Mouse (Mus musculus): ENCODE measurements at regions not wholly inside any gene's neighbourhood (a gene's known extent, or its start where the extent isn't known, plus 50 kb on each side); places are given as distances from the start of the nearest gene placed in this dataset.

DNA sequence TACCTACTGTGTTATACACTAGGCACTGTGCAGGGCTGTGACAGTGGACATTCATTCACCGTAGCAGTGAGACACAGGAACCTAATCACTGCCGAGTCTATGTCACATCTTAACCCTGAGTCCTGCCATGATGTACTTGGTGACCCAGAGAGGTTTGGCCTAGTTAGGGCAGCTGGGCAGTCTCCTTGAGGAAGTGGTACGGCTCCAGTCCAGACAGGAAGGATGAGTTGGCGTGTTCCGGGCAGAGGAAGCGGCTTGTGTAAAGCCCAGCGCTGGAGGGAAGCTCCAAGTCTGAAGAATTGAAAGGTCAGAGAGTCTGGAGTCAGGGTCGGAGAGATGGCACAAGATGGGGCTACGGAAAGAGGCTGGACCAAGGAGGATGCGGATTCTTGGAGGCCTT lies 99.4 kb upstream of the Smim15 start:
- DNase-seq = peak in 1 of 2 experiments; percentile 42

- DNase-seq = no peak
Measured at GRCm38 (mm10) chr13:107942979-107943378, 101.3 kb upstream of the Smim15 start.

GRCm38 (mm10) chr13:107942297-107942962 lies 101.8 kb upstream of the Smim15 start:
- no peak for DNase-seq

DNA sequence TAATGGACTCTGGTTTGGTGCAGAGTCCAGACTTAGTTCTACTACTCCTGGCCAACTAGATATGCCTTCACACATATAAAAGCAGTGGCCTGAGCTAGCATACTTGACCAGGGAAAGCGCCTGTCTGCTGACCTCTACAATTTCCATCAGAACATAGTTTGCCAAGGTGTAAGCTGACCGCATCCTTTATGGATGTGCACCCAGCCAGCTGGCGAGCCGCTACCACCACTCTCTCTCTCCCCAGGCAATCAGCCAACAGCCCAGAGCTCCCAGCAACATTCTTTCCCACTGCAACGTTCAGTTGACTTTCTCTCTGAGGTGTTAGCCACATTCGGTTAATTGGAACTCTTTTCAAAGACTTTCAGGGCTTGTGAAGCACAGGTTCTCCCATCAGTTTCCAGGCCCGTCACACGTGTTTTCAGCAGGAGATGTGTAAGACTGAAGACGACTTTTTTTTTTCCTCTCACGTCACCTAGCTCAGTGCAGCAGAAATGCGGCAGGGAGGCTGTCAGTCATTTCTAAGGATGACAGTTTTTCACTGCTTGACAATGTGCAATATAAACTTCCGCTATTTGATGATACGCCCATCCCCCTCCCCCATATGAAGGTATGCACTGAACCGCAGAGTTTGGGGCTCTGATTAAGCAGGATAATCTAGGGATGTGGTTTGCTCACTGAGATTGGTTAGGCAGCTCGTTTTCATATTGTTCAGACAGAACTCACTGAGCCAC lies 104.2 kb upstream of the Smim15 start:
- DNase-seq = peak in 1 of 2 experiments; percentile 50

GRCm38 (mm10) chr13:107935611-107936010 lies 108.6 kb upstream of the Smim15 start:
- DNase-seq = peak; percentile 37 to 38

GRCm38 (mm10) chr13:107934691-107935090 lies 109.6 kb upstream of the Smim15 start:
- no peak for DNase-seq

GRCm38 (mm10) chr13:107933598-107934571 lies 110.4 kb upstream of the Smim15 start:
- no peak for DNase-seq

DNA sequence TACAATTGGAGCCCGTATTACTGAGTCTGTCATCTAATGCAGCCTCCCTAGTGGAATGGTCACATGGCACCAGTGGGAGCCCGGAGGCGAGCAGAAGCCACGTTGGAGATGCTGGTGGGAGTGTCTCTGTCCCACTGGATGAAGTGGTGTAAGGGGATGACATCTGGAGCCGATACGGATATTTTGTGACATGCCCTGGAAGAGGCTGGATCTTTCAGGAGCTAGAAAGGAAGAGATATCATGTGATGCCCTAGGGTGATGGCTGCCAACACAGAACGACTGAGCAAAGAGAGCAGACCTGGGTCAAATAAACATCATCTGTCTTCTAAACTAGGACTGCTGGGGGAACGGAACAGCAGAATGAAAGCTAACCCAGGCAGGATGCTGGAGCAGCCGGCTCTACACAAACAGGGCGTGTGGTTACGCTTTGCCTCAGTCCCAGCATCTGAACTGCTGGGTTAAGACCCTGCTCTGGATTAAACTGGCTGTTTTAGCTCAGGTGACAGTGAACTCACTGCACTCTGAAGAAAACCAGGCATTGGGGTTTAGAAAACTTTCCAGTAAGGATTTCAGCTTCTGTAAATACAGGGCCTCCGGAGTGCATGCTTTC lies 111.7 kb upstream of the Smim15 start:
- peak in 1 of 2 experiments; percentile 45 for DNase-seq

- DNase-seq = no peak
Measured at GRCm38 (mm10) chr13:107931216-107931615, 113.0 kb upstream of the Smim15 start.

- peak in 1 of 2 experiments; percentile 31 for DNase-seq
Measured at GRCm38 (mm10) chr13:107927499-107928215, 116.6 kb upstream of the Smim15 start.

DNA sequence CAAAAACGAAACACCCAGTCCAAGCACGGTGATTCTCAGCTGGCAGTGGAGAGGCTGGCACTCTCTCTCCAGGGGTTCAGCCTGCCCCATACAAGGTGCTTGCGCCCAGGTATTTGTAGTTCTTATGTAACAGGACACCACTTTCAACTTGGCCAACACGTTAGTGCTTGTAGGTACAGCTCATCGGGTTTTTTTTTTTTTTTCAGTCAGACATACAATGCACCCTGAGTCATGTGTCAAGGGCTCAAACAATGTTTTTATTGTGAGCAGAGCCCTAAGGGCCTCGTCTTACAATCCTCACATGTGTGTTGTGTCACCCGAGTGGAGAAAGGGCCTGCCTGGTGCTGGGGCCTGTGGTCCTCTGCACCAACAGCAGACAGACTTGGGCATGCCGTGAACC lies 118.8 kb upstream of the Smim15 start:
- DNase-seq = no peak

GRCm38 (mm10) chr13:107923129-107924114 lies 120.8 kb upstream of the Smim15 start:
- no peak for DNase-seq

GRCm38 (mm10) chr13:107919403-107919802 lies 124.8 kb upstream of the Smim15 start:
- no peak for DNase-seq

GRCm38 (mm10) chr13:107918478-107918877 lies 125.8 kb upstream of the Smim15 start:
- DNase-seq = no peak

DNA sequence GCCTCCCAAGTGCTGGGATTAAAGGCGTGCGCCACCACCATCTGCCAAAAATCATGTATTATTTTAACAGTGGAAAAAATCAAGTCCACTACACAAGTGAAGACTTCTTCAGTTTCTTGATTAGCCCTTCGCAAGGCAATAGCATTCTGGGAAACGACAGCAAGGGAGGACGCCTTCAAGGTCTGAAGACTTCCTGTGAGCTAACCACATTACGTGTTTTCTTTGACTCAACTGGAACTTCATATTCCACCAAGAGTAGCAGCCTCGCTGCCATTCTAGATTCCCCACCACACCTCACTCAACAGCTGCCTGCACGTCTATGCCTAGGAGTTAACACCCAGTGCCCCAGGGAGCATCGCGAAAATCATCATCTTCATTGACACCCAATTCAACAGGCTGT lies 126.2 kb upstream of the Smim15 start:
- DNase-seq = no peak

GRCm38 (mm10) chr13:107917564-107917963 lies 126.7 kb upstream of the Smim15 start:
- no peak for DNase-seq

DNA sequence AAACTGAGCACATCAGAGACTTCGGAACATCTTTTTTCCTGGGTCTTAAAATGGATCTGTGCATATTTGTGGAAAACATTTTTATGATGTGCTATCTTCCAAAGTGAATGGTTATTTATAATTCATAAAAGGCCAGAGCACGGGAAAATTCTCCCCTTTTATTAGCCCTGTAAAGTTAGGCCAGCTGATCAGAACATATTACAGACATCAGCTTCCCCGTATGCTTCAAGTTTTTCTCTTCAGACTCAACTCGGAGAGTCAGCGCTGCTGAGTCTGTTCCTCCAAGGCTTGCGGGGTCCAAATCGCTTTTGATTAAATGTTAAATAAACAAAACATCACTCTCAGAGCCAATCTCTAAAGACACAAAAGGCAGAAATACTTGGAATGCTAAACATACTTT lies 134.1 kb upstream of the Smim15 start:
- no peak for DNase-seq

GRCm38 (mm10) chr13:107909343-107910067 lies 134.7 kb upstream of the Smim15 start:
- no peak for DNase-seq

DNA sequence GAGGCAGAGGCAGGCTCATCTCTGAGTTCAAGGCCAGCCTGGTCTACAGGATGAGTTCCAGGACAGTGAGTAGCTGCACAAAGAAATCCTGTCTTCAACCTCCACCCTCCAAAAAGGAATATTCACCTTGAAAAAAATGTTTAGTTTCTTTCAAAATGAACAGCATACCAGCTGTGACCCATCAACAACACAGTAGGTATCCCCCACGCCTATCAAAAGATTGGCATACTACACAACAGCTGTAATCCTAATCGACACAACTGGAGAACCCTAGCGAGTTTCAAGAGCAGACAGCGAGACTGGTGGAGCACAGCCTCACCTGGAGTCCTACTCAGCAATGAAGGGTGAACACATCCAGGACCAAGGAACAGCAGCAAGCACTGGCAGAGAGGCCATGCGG lies 136.3 kb upstream of the Smim15 start:
- DNase-seq = no peak

GRCm38 (mm10) chr13:107904851-107905250 lies 139.4 kb upstream of the Smim15 start:
- no peak for DNase-seq
